Mouse (Mus musculus): Measurements from ENCODE around the gene Aqp1. TPM values are rescaled to one million over a fixed set of nuclear protein-coding genes. Genes with fewer than 3 reads are reported as not detected.

Aqp1 gene
- total RNA-seq, 2 experiments from 2014 or later = 0.37 to 0.40 TPM

GRCm38 (mm10) chr6:55356017-55356703, 19.9 kb downstream of the Aqp1 start:
- no peak for DNase-seq (ENCODE audit: low spot score in 2 of 2)

GRCm38 (mm10) chr6:55356976-55357635, 20.9 kb downstream of the Aqp1 start:
- no peak for DNase-seq (ENCODE audit: low spot score in 2 of 2)

GRCm38 (mm10) chr6:55357636-55358031, 21.4 kb downstream of the Aqp1 start:
- DNase-seq (ENCODE audit: low spot score in 2 of 2) = no peak

GRCm38 (mm10) chr6:55358731-55359143, 22.5 kb downstream of the Aqp1 start:
- DNase-seq (ENCODE audit: low spot score in 2 of 2) = no peak

GRCm38 (mm10) chr6:55362663-55363062, 26.4 kb downstream of the Aqp1 start:
- DNase-seq (ENCODE audit: low spot score in 2 of 2) = no peak

GRCm38 (mm10) chr6:55367126-55367525, 30.9 kb downstream of the Aqp1 start:
- no peak for DNase-seq (ENCODE audit: low spot score in 2 of 2)

GRCm38 (mm10) chr6:55370831-55371230, 34.6 kb downstream of the Aqp1 start:
- no peak for DNase-seq (ENCODE audit: low spot score in 2 of 2)

- no peak for DNase-seq (ENCODE audit: low spot score in 2 of 2)
Measured at GRCm38 (mm10) chr6:55376076-55376475, 39.8 kb downstream of the Aqp1 start, which contains the start of gene Ghrhr. TSS of gene Ghrhr (plus strand) at chr6:55376295.

GRCm38 (mm10) chr6:55376511-55376910, 40.3 kb downstream of the Aqp1 start:
- no peak for DNase-seq (ENCODE audit: low spot score in 2 of 2)

- no peak for DNase-seq (ENCODE audit: low spot score in 2 of 2)
Measured at GRCm38 (mm10) chr6:55377461-55377860, 41.2 kb downstream of the Aqp1 start.

GRCm38 (mm10) chr6:55379641-55380335, 43.6 kb downstream of the Aqp1 start:
- DNase-seq (ENCODE audit: low spot score in 2 of 2) = peak in 1 of 2 experiments; percentile 64

- no peak for DNase-seq (ENCODE audit: low spot score in 2 of 2)
Measured at GRCm38 (mm10) chr6:55381966-55382365, 45.7 kb downstream of the Aqp1 start.

- DNase-seq (ENCODE audit: low spot score in 2 of 2) = peak in 1 of 2 experiments; percentile 71
Measured at GRCm38 (mm10) chr6:55383897-55384296, 47.7 kb downstream of the Aqp1 start.

GRCm38 (mm10) chr6:55384356-55384951, 48.2 kb downstream of the Aqp1 start:
- DNase-seq (ENCODE audit: low spot score in 2 of 2) = no peak

GRCm38 (mm10) chr6:55388546-55389169, 52.4 kb downstream of the Aqp1 start:
- peak in 1 of 2 experiments; percentile 2 for DNase-seq (ENCODE audit: low spot score in 2 of 2)

GRCm38 (mm10) chr6:55389321-55389720, 53.1 kb downstream of the Aqp1 start:
- no peak for DNase-seq (ENCODE audit: low spot score in 2 of 2)

- no peak for DNase-seq (ENCODE audit: low spot score in 2 of 2)
Measured at GRCm38 (mm10) chr6:55391814-55392213, 55.6 kb downstream of the Aqp1 start.

- DNase-seq (ENCODE audit: low spot score in 2 of 2) = peak; percentile 76 to 89
Measured at GRCm38 (mm10) chr6:55392453-55392852, 56.2 kb downstream of the Aqp1 start.

GRCm38 (mm10) chr6:55394854-55395253, 58.6 kb downstream of the Aqp1 start:
- peak; percentile 78 to 84 for DNase-seq (ENCODE audit: low spot score in 2 of 2)

- DNase-seq (ENCODE audit: low spot score in 2 of 2) = peak; percentile 26 to 60
Measured at GRCm38 (mm10) chr6:55396176-55396575, 59.9 kb downstream of the Aqp1 start.

- peak; percentile 77 to 89 for DNase-seq (ENCODE audit: low spot score in 2 of 2)
Measured at GRCm38 (mm10) chr6:55396622-55397041, 60.4 kb downstream of the Aqp1 start.
